ENCODE assay signal across 18 mouse cellular contexts in the genomic region with DNA sequence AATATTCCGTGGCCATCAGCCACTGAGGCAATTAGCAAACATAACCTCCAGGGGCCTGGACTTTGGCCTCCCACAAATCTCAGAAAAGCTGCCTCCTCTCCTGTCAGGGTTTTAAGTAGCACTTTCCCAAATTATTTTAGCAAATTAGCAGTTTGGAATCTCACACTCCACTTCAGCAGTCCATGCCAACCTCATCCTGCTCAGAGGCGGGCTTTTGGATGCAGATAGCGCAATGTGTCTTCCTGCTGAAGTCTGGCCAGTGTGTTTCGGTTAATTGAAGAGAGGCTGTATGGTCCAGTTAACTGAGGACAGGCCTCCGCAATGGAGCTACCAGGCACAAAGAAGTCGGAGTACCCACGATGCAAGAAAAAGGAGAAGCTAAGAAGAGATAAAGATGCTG. TPM values are rescaled to one million over a fixed set of nuclear protein-coding genes. Genes with fewer than 3 reads are reported as not detected.
DNase-seq lines count a peak whose midpoint lies in the region; ATAC-seq and TF ChIP-seq lines count a peak whose summit lies in the region.
"Had no signal": no experiment of that assay in that cellular context is flagged by ENCODE, and none has a peak within 500 bp of the region (broad histone marks: within the 10 kb centered on the region; RNA-seq: fewer than 3 reads in every experiment).

No protein-coding gene starts in this region.

- no peak overlapping the region for H3K4me2 ChIP-seq in forebrain, embryonic 16.5 days (ENCODE audit: low read length)
- H3K4me2 ChIP-seq in forebrain, embryonic 12.5 days: no peak overlapping the region
- H3K4me2 ChIP-seq in liver, postnatal 0 days (ENCODE audit: low read depth, low read length): no peak overlapping the region
- no peak overlapping the region for H3K4me2 ChIP-seq in neural tube, embryonic 15.5 days
- H3K4me2 ChIP-seq: embryonic facial prominence, embryonic 12.5 days had no signal

- no peak overlapping the region for H3K27ac ChIP-seq in forebrain, embryonic 16.5 days (ENCODE audit: low read length)
- H3K27ac ChIP-seq in forebrain, embryonic 12.5 days: no peak overlapping the region
- H3K27ac ChIP-seq in liver, adult 2 months (replicated peaks; ENCODE audit: insufficient read depth, low read depth, low read length): peak overlapping the region; percentile 63
- H3K27ac ChIP-seq in liver, postnatal 0 days (ENCODE audit: low read depth): no peak overlapping the region
- no peak overlapping the region for H3K27ac ChIP-seq in neural tube, embryonic 15.5 days (replicated peaks)
- H3K27ac ChIP-seq: embryonic facial prominence, embryonic 10.5 days; embryonic facial prominence, embryonic 12.5 days had no signal

- no peak overlapping the region for H3K9ac ChIP-seq in forebrain, embryonic 16.5 days (replicated peaks; ENCODE audit: low read depth, low read length)
- no peak overlapping the region for H3K9ac ChIP-seq in forebrain, embryonic 12.5 days
- H3K9ac ChIP-seq in liver, adult 2 months (ENCODE audit: low read depth, low read length): no peak overlapping the region
- H3K9ac ChIP-seq in liver, postnatal 0 days (replicated peaks): no peak overlapping the region
- H3K9ac ChIP-seq in neural tube, embryonic 15.5 days (replicated peaks): no peak overlapping the region
- H3K9ac ChIP-seq: embryonic facial prominence, embryonic 12.5 days had no signal

- ATAC-seq in forebrain, embryonic 16.5 days: 0 out of 2 replicates have a peak, but pooled peaks have one; percentile 33
- ATAC-seq in forebrain, embryonic 12.5 days (ENCODE audit: low FRiP score): no peak
- ATAC-seq in frontal cortex, adult (ENCODE audit: low TSS enrichment): peak; percentile 34; the same call in 1 of the 2 replicates
- no peak for ATAC-seq in liver, postnatal 0 days
- no peak for ATAC-seq in neural tube, embryonic 15.5 days (ENCODE audit: low FRiP score)
- ATAC-seq: forebrain, embryonic 14.5 days had no signal

- H3K4me3 ChIP-seq in forebrain, embryonic 16.5 days (replicated peaks; ENCODE audit: low read length): no peak overlapping the region
- no peak overlapping the region for H3K4me3 ChIP-seq in forebrain, embryonic 12.5 days (replicated peaks)
- H3K4me3 ChIP-seq in liver, adult 2 months (ENCODE audit: insufficient read depth, low read depth, low read length): no peak overlapping the region
- H3K4me3 ChIP-seq in liver, postnatal 0 days (ENCODE audit: low read depth, low read length): no peak overlapping the region
- no peak overlapping the region for H3K4me3 ChIP-seq in neural tube, embryonic 15.5 days (replicated peaks)
- H3K4me3 ChIP-seq: embryonic facial prominence, embryonic 10.5 days; embryonic facial prominence, embryonic 12.5 days had no signal

- TF ChIP-seq EP300 in liver, postnatal 0 days (IDR thresholded peaks at IDR 0.05; ENCODE audit: low read depth): no peak

- peaks cover 9% of the 10 kb centered on the region for H3K4me1 ChIP-seq in forebrain, embryonic 16.5 days (replicated peaks; ENCODE audit: control insufficient read depth, insufficient read depth, low read length)
- peaks cover 6% of the 10 kb centered on the region for H3K4me1 ChIP-seq in forebrain, embryonic 12.5 days
- H3K4me1 ChIP-seq in liver, adult 2 months (ENCODE audit: control insufficient read depth, insufficient read depth, low read length): peaks cover 6% of the 10 kb centered on the region; the same call in 1 of the 2 replicates
- H3K4me1 ChIP-seq in liver, postnatal 0 days (ENCODE audit: insufficient read depth): no peaks in the 10 kb centered on the region
- H3K4me1 ChIP-seq in neural tube, embryonic 15.5 days: no peaks in the 10 kb centered on the region

- no peak for DNase-seq in frontal cortex, postnatal 10 days (ENCODE audit: low spot score in 2 of 2)
- DNase-seq in liver, adult 2 months (ENCODE audit: extremely low read depth, low read depth, low spot score): peak; percentile 77
- no peak for DNase-seq in liver, postnatal 0 days
- DNase-seq: adrenal gland, adult 2 months; adrenal gland, postnatal 10 days; adrenal gland, postnatal 25 days; cerebellum, adult 11-12 months; cerebellum, adult 2 months; cerebellum, adult 9-11 months; cerebellum, postnatal 25 days had no signal

- no peak for TF ChIP-seq CTCF in liver, adult 2 months (IDR thresholded peaks at IDR 0.05; ENCODE audit: low read depth, low read length)
- TF ChIP-seq CTCF in liver, postnatal 0 days (IDR thresholded peaks at IDR 0.05; ENCODE audit: low read depth): no peak

- WGBS in forebrain, embryonic 16.5 days: 64% methylated on average over 7 of the region's 7 CpGs
- WGBS in forebrain, embryonic 12.5 days: 88% methylated on average over 7 of the region's 7 CpGs
- 25% methylated on average over 7 of the region's 7 CpGs for WGBS in liver, adult 2 months
- 70% methylated on average over 7 of the region's 7 CpGs for WGBS in liver, postnatal 0 days (ENCODE audit: insufficient replicate concordance)
- WGBS in neural tube, embryonic 15.5 days: 81% methylated on average over 7 of the region's 7 CpGs

- H3K79me2 ChIP-seq in liver, adult 2 months (ENCODE audit: control insufficient read depth, insufficient read depth, low read length): no peaks in the 10 kb centered on the region

- TF ChIP-seq POLR2A in liver, adult 2 months (IDR thresholded peaks at IDR 0.05; ENCODE audit: extremely low read depth, insufficient read depth, low read length): no peak

- H3K36me3 ChIP-seq in forebrain, embryonic 16.5 days (ENCODE audit: control insufficient read depth, insufficient read depth): no peaks in the 10 kb centered on the region
- no peaks in the 10 kb centered on the region for H3K36me3 ChIP-seq in forebrain, embryonic 12.5 days (replicated peaks)
- no peaks in the 10 kb centered on the region for H3K36me3 ChIP-seq in liver, adult 2 months (ENCODE audit: control insufficient read depth, insufficient read depth, low read length)
- H3K36me3 ChIP-seq in liver, postnatal 0 days (replicated peaks; ENCODE audit: insufficient read depth, low read length): no peaks in the 10 kb centered on the region
- H3K36me3 ChIP-seq in neural tube, embryonic 15.5 days: no peaks in the 10 kb centered on the region
- H3K36me3 ChIP-seq: embryonic facial prominence, embryonic 10.5 days; embryonic facial prominence, embryonic 12.5 days had no signal

- H3K27me3 ChIP-seq in forebrain, embryonic 16.5 days (replicated peaks; ENCODE audit: control insufficient read depth, insufficient read depth, low read length): no peaks in the 10 kb centered on the region
- no peaks in the 10 kb centered on the region for H3K27me3 ChIP-seq in forebrain, embryonic 12.5 days
- H3K27me3 ChIP-seq in liver, adult 2 months (ENCODE audit: control insufficient read depth, insufficient read depth, low read length): no peaks in the 10 kb centered on the region
- H3K27me3 ChIP-seq in liver, postnatal 0 days (ENCODE audit: insufficient read depth, low read length): no peaks in the 10 kb centered on the region
- H3K27me3 ChIP-seq in neural tube, embryonic 15.5 days (replicated peaks): no peaks in the 10 kb centered on the region
- H3K27me3 ChIP-seq: embryonic facial prominence, embryonic 12.5 days had no signal

- H3K9me3 ChIP-seq in forebrain, embryonic 16.5 days (ENCODE audit: control insufficient read depth, low read length): no peaks in the 10 kb centered on the region
- no peaks in the 10 kb centered on the region for H3K9me3 ChIP-seq in forebrain, embryonic 12.5 days
- H3K9me3 ChIP-seq in liver, postnatal 0 days (ENCODE audit: low read length): no peaks in the 10 kb centered on the region
- H3K9me3 ChIP-seq in neural tube, embryonic 15.5 days (replicated peaks): no peaks in the 10 kb centered on the region
- H3K9me3 ChIP-seq: embryonic facial prominence, embryonic 10.5 days; embryonic facial prominence, embryonic 12.5 days had no signal

RNA-seq across cellular contexts. Expression of a gene that starts 17.3 kb away (rescaled TPM):
- polyA plus RNA-seq in forebrain, embryonic 16.5 days (2015; fragmentation: Nextera tagmentation; extraction: Ambion mirVana): 0.67 and 1.2 TPM in 2 replicates
- polyA plus RNA-seq in forebrain, embryonic 12.5 days (2016; fragmentation: Nextera tagmentation; extraction: Ambion mirVana): 0.54 and 0.64 TPM in 2 replicates
- 44.7 and 46.3 TPM in 2 replicates for total RNA-seq in liver, adult 2 months (2014; rRNA removed)
- 33.9 and 36.5 TPM in 2 replicates for polyA plus RNA-seq in liver, adult 2 months (2012; rRNA removed)
- 6.7 and 8.4 TPM in 2 replicates for polyA plus RNA-seq in liver, postnatal 0 days (2015; fragmentation: Nextera tagmentation; extraction: Ambion mirVana)
- 4.5 and 6.5 TPM in 2 replicates for polyA plus RNA-seq in neural tube, embryonic 15.5 days (2015; fragmentation: Nextera tagmentation; extraction: Ambion mirVana)
- total RNA-seq: MEL had no signal

Comparison
In these comparisons a context has a peak if more than half of its experiments do, and no peak if none do; other contexts are left out.
1. ATAC-seq: peak in forebrain, embryonic 16.5 days (single experiment) and frontal cortex, adult (single experiment); none in forebrain, embryonic 12.5 days (single experiment), liver, postnatal 0 days (single experiment) and neural tube, embryonic 15.5 days (single experiment).